Mouse (Mus musculus): ENCODE results near the gene Zfp984.
"Not testable (repeated sequence)": the region's sequence is repeated elsewhere in the genome, so short reads cannot be mapped to it uniquely, and the experiment has no call there.

- not testable (repeated sequence) for TF ChIP-seq CTCF (IDR thresholded peaks at IDR 0.05; ENCODE audit: borderline replicate concordance, insufficient read depth, low read depth, low read length); POLR2A (IDR thresholded peaks at IDR 0.05; ENCODE audit: borderline replicate concordance, insufficient read depth, low read length)
Measured at GRCm38 (mm10) chr4:147738636-147739369, 70.8 kb downstream of the Zfp984 start.
